Mouse (Mus musculus) lung, postnatal 14 days (tissue): Measurements from ENCODE around the gene Ap5m1.

Experiments used
- DNase-seq: peaks from one replicate; pipeline ENCODE4 v3.0.0; 2021

The Ap5m1 gene

DNA sequence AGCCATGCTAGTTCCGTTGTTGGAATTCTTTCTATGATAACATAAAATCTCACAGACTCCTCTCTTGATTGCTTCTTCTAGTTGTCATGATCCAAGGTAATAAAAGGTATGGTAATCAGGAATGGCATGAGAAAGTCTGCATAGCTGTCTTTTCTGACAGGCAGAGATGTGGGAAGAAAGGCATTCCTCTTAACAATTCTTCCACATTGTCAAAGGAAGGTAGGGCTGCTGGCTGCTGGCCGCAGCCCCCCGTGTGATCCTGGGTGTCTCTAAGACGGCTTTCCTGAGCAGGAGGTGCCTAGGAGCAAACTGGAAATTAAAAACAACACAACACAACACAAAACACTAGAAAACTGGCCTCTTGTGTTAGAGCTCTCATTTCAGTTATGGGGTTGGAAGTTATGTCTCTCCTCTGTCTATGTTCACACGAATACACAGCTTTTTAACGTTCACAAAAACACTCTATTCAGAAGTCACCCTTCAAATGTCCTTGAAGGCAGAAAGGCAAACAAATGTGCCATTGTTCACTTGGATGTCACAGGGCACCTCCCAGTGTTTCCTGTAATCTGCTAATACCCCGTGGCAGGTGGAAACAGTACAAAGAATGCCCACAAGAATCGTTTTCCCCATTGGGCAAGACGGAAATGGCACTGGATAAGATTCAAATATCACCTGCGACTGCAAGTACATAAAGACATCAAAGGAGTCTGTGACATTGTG, 62.8 kb downstream of the Ap5m1 start:
- no peak for DNase-seq

- no peak for DNase-seq
Observed at GRCm38 (mm10) chr14:49132391-49132790, 66.5 kb downstream of the Ap5m1 start.

GRCm38 (mm10) chr14:49138171-49138570, 72.3 kb downstream of the Ap5m1 start:
- DNase-seq = no peak

- no peak for DNase-seq
Observed at GRCm38 (mm10) chr14:49140756-49141155, 74.9 kb downstream of the Ap5m1 start.
